Mouse (Mus musculus): ENCODE measurements at regions not wholly inside any gene's neighbourhood (a gene's known extent, or its start where the extent isn't known, plus 50 kb on each side); places are given as distances from the start of the nearest gene placed in this dataset.

DNA sequence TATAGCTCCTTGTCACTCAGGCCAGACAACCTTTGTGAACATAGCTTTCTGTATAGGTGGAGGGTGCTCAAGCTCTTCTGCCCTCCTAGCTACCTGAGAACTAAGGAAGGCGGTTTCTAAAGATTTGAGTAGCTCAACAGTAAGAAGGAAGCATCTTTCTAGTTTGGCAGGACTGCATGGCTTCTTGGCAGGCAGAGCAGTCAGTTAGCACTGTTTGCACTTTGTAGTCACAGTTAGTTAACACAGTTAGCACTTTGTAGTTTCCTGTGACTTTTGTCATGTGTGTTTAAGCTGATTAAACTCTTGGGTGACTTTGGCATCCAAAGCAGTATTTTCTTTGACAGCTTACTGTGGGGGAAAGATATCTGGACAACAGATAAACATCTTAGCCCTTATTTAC lies 219.7 kb downstream of the Zbbx start:
- no peak for DNase-seq (ENCODE audit: extremely low spot score in 1 of 2, low spot score in 2 of 2)
- TF ChIP-seq CTCF (IDR thresholded peaks at IDR 0.05), result no peak

DNA sequence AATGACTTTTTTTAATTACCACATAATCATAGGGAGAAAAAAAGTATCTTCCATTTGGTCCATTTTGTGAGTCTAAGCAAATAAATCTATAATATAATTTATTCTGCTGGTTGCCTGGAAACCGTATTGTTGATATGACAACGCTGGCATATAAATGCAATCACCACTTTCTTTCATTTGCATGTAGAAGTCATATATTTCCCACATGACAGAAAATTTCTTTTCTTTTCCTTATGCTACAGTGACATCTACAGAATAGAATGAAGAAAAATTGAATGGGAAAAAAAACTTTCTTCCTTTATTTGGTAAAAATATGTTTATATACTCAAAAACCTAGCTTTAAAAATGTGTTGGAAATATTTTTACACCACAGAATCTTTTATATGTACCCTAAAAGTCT lies 243.6 kb downstream of the Zbbx start:
- no peak for DNase-seq (ENCODE audit: extremely low spot score in 1 of 2, low spot score in 2 of 2)
- intact Hi-C loops (cut with DNase I), result loop anchor here (10.0 kb wide), 1 partner anchor 1856 kb away; no protein-coding TSS in a partner anchor
- peak; percentile 29 for TF ChIP-seq CTCF (IDR thresholded peaks at IDR 0.05)

More for the DNA sequence above, 219.7 kb downstream of the Zbbx start:
- no peak overlapping the region for H3K4me3 ChIP-seq
- intact Hi-C loops (cut with DNase I), result no loop called here
- H3K27ac ChIP-seq, result no peak overlapping the region

DNA sequence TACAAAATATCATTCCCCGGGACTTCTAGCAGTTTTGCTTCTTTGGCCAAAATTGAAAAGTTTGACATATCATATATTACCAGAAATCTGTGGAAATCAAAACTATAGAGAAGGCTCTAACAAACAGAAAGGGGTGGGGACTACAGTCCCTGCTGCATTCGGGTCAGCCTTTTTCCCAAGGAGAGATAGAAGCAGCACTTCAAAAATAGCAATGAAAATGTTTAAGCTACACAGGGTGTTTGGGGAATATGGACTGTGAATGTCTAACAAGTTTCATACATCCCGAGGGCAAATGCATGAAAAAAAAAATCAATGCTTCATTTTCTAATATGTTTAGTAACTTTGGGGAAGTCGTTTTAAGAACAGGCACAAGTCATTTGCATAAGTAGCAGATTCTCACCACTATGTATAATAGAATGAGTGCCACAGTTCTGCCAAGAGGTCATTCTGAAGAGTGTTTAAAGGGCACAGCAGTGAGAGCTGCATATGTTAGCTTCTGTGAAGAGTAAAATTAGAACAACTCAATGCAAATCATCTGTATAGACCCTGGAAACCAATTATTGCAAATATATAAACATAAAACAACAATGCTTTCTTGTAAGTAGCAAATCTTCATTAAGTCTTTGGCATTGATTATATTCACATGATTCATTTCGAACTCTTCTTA lies 244.2 kb downstream of the Zbbx start:
- Histone ChIP-seq H3K27ac (no peak overlapping the region), H3K4me3 (no peak overlapping the region)
- intact Hi-C loops (cut with DNase I), result loop anchor here (10.0 kb wide), 1 partner anchor 1856 kb away; no protein-coding TSS in a partner anchor
- DNase-seq (ENCODE audit: extremely low spot score in 1 of 2, low spot score in 2 of 2), result no peak
- TF ChIP-seq CTCF (IDR thresholded peaks at IDR 0.05), result no peak

More for the DNA sequence above, 243.6 kb downstream of the Zbbx start:
- no peak overlapping the region for H3K27ac ChIP-seq
- no peak overlapping the region for H3K4me3 ChIP-seq

- TF ChIP-seq CTCF (IDR thresholded peaks at IDR 0.05), result no peak
- DNase-seq (ENCODE audit: extremely low spot score in 1 of 2, low spot score in 2 of 2), result no peak
- Histone ChIP-seq H3K4me3 (no peak overlapping the region), H3K27ac (no peak overlapping the region)
- intact Hi-C loops (cut with DNase I), result no loop called here
Measured at GRCm38 (mm10) chr3:74904177-74904576, 260.7 kb downstream of the Zbbx start.
